Mouse (Mus musculus) small intestine, adult 2 months (tissue): Measurements from ENCODE around the gene Cmtm7.

Experiments used
- CTCF ChIP-seq: fragments of 200-500 bp; IDR thresholded peaks from 2 replicates; pipeline ENCODE4 v1.5.1; 2012; ENCODE audit warnings: low read depth, mild to moderate bottlenecking, control low read depth, inconsistent platforms, low read length, moderate library complexity, mixed read lengths; ENCODE audit not compliant: insufficient replicate concordance, insufficient read length; ENCODE audit errors: extremely low read depth
- POLR2A ChIP-seq: fragments of 200-500 bp; IDR thresholded peaks from 2 replicates; pipeline ENCODE4 v1.6.1; 2012; ENCODE audit warnings: low read depth, mild to moderate bottlenecking, control low read depth, inconsistent platforms, low read length, moderate library complexity

DNA sequence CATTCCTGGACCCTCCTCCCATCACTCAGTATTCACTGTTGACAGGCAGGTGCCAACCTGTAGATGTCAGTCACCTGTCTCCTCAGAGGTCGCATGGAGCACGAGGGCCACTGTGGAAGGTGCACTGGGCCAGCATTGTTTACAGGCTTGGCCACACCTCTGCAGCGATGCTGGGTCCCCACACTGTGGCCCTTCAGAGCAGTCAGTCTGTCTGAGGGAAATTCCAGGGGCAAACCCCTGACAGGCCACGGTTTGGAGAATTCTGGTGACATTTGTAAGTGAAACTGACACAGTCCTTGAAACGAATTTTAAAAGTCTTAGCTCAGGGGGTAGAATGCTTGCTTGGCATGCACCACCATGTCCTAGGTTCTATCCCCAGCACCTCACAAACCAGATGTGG is 21.3 kb downstream of the Cmtm7 start:
- no peak for TF ChIP-seq POLR2A
- no peak for TF ChIP-seq CTCF
